Mouse (Mus musculus) limb, embryonic 10.5 days (tissue): ENCODE data around the gene Lmo1. TPM values are rescaled to one million over a fixed set of nuclear protein-coding genes. Genes with fewer than 3 reads are reported as not detected.

Experiments used
- DNase-seq: peaks from one replicate; pipeline ENCODE4 v3.0.0-alpha.2; 2017; ENCODE audit warnings: low spot score
- H3K27ac ChIP-seq: fragments of 300-500 bp; sonication (generic); 2 replicates; pipeline ENCODE4 v1.5.1; 2016; ENCODE audit warnings: mild to moderate bottlenecking
- H3K27me3 ChIP-seq: fragments of 300-500 bp; sonication (generic); 2 replicates; pipeline ENCODE4 v1.6.1; 2016; ENCODE audit warnings: low read depth, mild to moderate bottlenecking; ENCODE audit not compliant: poor library complexity, severe bottlenecking
- H3K36me3 ChIP-seq: fragments of 300-500 bp; sonication (generic); 2 replicates; pipeline ENCODE4 v1.6.1; 2016; ENCODE audit warnings: mild to moderate bottlenecking, moderate library complexity
- H3K4me1 ChIP-seq: fragments of 300-500 bp; sonication (generic); 2 replicates; pipeline ENCODE4 v1.6.1; 2016
- H3K4me3 ChIP-seq: fragments of 300-500 bp; sonication (generic); 2 replicates; pipeline ENCODE4 v1.5.1; 2016; ENCODE audit warnings: mild to moderate bottlenecking, moderate library complexity
- H3K9me3 ChIP-seq: fragments of 300-500 bp; sonication (generic); replicated peaks from 2 replicates; pipeline ENCODE4 v1.6.1; 2016; ENCODE audit warnings: mild to moderate bottlenecking
- WGBS: fragments of 180-500 bp; shearing (Covaris S2); methylation state at CpG from one replicate; pipeline ENCODE4 v1.1.7; 2016; 5-methylcytosine and 5-hydroxymethylcytosine counted together
- polyA plus RNA-seq: library from polyadenylated mRNA; unstranded; fragments of >200 nt; fragmentation: Nextera tagmentation; extraction: Ambion mirVana; gene quantifications from 2 replicates; pipeline ENCODE4 v1.2.1, GENCODE M21; 2016

Lmo1 gene
- 46.7 and 74.5 TPM in 2 replicates for polyA plus RNA-seq

DNA sequence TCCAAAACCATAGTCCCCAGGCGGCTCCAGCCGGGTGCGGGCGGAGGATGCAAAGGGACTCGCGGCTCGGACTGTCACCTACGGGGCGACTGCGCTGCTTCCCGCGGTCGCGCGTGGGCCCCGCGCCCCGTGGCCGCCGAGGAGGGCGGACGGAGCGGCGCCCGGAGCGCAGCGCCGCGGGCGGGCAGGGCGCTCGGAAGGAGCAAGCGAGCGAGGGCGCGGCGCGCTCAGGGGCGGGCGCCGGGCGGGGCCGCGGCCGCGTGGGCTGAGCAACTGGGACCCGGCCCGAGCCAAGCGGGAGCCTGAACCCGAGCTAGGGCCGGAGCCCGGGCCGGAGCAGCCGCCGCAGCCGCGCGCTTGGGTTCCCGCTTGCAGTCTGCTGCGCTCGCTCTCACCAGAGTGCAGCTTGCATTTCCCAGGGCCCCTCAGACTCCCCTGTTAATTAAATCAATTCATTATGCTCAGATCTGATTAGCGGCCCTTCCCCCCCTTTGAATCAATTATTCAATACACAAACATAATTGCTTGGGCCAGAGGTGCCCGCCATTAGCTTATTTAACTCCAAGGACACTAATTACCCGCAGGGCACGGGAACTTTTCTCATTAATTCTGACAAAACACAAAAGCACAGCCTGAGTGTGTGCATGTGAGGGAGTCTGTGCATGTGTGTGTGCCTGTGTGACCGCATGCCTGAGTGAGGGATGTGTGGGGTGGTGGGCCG lies at the start of gene Lmo1:
Lmo1 (minus strand) TSS at position 259 of the 721 bp plus-strand sequence.
- no peaks in the 10 kb centered on the region for H3K36me3 ChIP-seq
- peaks cover 69% of the 10 kb centered on the region for H3K4me1 ChIP-seq
- peaks cover 52% of the 10 kb centered on the region for H3K27me3 ChIP-seq
- DNase-seq, result peak; percentile 75
- H3K27ac ChIP-seq, result peak within 1 kb of the TSS; percentile 95
- H3K4me3 ChIP-seq, result peak within 1 kb of the TSS; percentile 78
- H3K9me3 ChIP-seq, result no peaks in the 10 kb centered on the region
- 2% methylated on average over 57 of the region's 67 CpGs for WGBS

DNA sequence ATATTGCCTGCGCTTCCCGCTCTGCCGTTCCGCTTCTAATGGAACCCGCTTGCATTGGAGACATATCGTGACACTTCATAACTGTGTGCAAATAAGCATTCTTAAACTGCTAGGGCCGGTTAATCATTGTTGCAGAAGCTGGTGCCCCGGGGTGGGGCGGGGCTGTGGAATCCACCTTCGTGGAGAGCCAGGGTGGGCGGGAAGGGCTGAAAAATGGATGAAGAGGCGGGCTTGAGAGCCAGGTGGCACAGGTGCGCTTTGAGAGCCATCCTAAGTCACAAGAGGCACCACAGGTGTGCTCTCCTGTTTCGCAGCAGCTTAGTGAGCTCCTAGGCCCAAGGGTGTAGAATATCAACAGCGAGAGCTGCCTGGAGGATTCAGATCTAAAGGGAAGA lies 46.7 kb upstream of the Lmo1 start:
- Histone ChIP-seq H3K27me3 (no peaks in the 10 kb centered on the region), H3K36me3 (no peaks in the 10 kb centered on the region), H3K27ac (peak overlapping the region; percentile 4; the same call in 1 of the 2 replicates), H3K9me3 (no peaks in the 10 kb centered on the region), H3K4me1 (peaks cover 41% of the 10 kb centered on the region), H3K4me3 (no peak overlapping the region)
- DNase-seq, result no peak
- 85% methylated on average over 15 of the region's 15 CpGs for WGBS

DNA sequence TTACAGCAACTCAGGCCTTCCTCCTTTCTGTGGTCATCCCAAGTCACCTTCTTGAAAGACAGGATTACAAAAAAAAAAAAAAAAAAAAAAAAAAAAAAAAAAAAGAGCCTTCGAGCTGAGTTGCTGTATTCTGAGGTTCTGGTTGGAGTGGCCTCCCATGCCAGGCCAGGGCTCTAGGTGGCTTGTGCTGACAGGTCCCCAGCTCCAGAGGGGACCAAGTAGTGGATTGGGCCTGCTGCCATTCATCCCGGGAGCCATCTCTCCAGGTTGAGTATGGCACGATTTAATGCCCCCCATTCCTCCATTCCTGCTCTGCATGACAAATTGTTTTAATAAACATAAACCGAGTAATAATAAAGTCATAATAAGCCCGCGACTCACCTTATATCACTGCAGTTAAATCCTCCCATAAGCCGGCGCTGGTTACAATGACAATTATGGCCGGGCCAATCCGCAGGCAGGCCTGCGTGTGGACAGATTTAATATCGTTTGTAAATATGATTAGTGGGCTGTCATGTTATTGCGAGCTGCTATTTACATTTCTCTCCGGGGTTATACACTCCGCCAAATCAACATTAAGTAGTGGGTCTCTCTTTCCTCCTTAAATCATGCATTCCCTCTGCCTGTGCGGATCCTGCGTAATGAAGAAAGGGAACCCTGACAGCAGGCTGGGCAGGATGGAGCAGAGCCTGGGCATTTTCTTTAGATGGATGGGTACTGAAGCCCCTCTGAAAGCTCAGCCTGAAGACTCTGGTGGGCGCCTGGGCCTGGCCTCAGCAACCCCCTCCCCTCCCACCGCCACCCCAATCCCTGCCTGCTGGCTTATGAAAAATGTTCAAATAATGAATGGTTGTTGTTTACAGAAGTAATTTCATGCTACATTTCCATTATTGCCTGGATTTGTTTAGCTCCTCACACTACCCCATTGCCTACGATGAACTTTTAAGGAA lies 46.0 kb upstream of the Lmo1 start:
- Histone ChIP-seq H3K27ac (peak overlapping the region; percentile 4; the same call in 1 of the 2 replicates), H3K4me3 (no peak overlapping the region), H3K27me3 (no peaks in the 10 kb centered on the region), H3K4me1 (peaks cover 41% of the 10 kb centered on the region), H3K36me3 (no peaks in the 10 kb centered on the region), H3K9me3 (no peaks in the 10 kb centered on the region)
- no peak for DNase-seq
- WGBS, result 87% methylated on average over 20 of the region's 20 CpGs

DNA sequence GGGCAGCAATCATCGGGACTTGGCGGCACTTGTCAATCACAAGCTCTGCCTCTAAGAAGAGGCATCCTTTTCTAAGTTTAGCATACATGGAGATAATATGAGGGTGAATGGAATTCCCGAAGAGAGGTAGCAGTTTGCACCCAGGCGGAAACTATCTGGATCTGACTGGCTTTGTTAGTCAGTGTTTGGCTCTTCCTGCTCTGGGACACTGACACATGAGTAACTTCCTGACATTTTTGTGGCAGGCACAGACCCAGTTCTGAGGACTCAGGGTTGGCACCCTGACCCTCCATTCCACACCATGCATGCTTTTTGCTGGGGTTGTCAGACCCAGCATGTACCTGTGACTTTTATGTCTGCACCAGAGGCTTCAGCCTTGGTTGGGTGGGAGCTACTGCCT lies 45.0 kb upstream of the Lmo1 start:
- H3K36me3 ChIP-seq, result no peaks in the 10 kb centered on the region
- H3K9me3 ChIP-seq, result no peaks in the 10 kb centered on the region
- 95% methylated on average over 4 of the region's 4 CpGs for WGBS
- no peak overlapping the region for H3K4me3 ChIP-seq
- no peak for DNase-seq
- H3K27ac ChIP-seq, result no peak overlapping the region
- H3K4me1 ChIP-seq, result peaks cover 41% of the 10 kb centered on the region
- no peaks in the 10 kb centered on the region for H3K27me3 ChIP-seq

DNA sequence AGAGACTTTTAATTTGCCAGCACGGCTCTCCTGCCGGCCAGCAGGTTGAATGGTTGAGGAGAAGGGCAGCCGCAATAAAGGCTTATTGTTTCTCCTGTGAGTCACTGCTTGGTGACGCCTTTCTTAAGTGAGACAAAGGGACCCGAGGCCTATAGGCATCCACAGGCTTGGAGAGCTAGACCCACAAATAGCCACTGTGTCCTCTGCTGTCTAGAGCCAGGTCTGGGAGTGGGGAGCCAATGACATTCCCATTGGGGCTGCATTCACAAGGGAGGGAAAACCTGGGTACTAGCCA lies 43.9 kb upstream of the Lmo1 start:
- H3K4me3 ChIP-seq, result no peak overlapping the region
- 58% methylated on average over 5 of the region's 5 CpGs for WGBS
- H3K27me3 ChIP-seq, result no peaks in the 10 kb centered on the region
- peak overlapping the region; percentile 20 for H3K27ac ChIP-seq
- H3K9me3 ChIP-seq, result no peaks in the 10 kb centered on the region
- no peaks in the 10 kb centered on the region for H3K36me3 ChIP-seq
- H3K4me1 ChIP-seq, result peaks cover 41% of the 10 kb centered on the region
- no peak for DNase-seq

DNA sequence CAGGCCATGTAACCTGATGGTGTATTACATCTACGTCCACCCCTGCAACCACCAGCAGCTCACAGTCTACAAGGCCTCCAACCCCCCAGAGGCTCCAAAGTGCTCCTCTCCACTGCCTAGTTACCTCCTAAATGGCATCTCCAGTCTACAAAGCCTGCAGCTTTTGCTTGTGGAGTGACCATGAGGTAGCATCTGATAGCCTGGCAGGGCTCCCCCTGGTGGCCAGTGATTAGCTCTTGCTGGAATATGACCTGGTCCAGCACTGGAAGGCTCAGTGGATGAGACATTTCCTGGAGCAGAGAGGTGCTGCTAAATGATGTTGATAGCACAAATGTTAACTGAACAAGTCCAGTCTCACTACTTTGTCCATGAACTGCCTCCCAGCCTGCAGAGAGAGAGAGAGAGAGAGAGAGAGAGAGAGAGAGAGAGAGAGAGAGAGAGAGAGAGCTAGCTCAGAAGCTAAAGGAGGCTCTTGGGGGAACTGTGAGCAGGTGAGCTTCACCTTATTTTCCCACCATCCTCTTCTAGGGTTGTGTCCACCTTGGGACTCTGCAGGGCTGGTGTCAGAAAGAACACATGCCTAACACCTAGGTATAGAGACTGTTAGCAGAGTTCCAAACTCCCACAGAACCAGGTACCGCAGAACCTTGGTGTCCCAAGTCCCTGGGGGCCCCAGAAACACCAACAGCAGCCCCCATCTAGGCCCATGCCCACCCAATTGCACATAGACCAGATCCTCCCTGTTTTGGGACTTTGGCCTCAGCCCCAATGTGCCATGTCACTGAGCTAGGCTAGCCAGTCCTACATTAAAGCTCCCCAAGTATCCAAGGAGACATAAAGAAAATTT lies 43.3 kb upstream of the Lmo1 start:
- H3K4me1 ChIP-seq, result peaks cover 41% of the 10 kb centered on the region
- H3K36me3 ChIP-seq, result no peaks in the 10 kb centered on the region
- 80% methylated on average over 2 of the region's 2 CpGs for WGBS
- H3K9me3 ChIP-seq, result no peaks in the 10 kb centered on the region
- no peak overlapping the region for H3K4me3 ChIP-seq
- H3K27ac ChIP-seq, result peak overlapping the region; percentile 20
- H3K27me3 ChIP-seq, result no peaks in the 10 kb centered on the region
- peak; percentile 93 for DNase-seq

DNA sequence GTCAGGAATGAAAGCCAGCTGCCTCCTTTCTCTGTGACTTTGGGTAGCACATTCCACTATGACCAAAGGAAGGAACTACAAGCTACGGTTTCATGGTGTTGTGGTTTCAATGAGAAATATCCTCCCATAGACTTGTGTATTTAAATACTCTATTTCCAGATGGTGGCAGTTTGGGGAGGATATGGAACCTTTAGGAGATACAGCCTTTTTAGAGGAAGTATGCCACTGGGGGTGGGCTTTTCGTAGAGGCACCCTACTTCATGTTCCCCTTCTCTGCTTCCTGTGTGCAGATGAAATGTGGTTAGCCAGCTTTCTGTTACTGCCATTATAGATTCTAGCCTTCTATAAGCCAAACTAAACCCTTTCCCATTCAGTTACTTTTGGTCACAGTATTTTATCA lies 34.8 kb upstream of the Lmo1 start:
- Histone ChIP-seq H3K4me3 (no peak overlapping the region), H3K27ac (no peak overlapping the region), H3K27me3 (no peaks in the 10 kb centered on the region), H3K4me1 (peaks cover 13% of the 10 kb centered on the region; the same call in 1 of the 2 replicates), H3K9me3 (no peaks in the 10 kb centered on the region), H3K36me3 (no peaks in the 10 kb centered on the region)
- DNase-seq, result no peak
- WGBS, result 84% methylated on average over 2 of the region's 2 CpGs

DNA sequence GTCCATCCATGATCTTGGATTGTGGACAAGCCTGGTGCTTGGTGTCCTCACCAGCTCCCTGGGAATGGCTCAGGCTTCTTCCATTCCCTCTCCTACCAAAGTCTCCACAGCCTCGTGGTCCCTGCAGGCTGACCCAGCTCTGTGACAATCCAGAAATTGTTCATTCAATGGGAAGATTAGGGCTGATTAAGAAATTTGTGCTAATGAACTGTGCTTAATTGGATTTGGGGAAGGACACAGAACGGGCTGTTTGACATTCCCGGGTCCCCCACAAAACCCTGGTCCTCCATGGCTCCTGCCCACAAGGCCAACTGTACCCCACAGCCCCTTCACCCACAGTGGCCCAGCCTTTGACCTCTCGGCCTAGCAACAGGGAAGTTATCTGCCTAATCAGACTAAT lies 32.8 kb upstream of the Lmo1 start:
- no peak for DNase-seq
- no peaks in the 10 kb centered on the region for H3K36me3 ChIP-seq
- H3K27ac ChIP-seq, result no peak overlapping the region
- H3K4me3 ChIP-seq, result no peak overlapping the region
- peaks cover 31% of the 10 kb centered on the region for H3K4me1 ChIP-seq
- H3K27me3 ChIP-seq, result no peaks in the 10 kb centered on the region
- 85% methylated on average over 4 of the region's 4 CpGs for WGBS
- no peaks in the 10 kb centered on the region for H3K9me3 ChIP-seq

DNA sequence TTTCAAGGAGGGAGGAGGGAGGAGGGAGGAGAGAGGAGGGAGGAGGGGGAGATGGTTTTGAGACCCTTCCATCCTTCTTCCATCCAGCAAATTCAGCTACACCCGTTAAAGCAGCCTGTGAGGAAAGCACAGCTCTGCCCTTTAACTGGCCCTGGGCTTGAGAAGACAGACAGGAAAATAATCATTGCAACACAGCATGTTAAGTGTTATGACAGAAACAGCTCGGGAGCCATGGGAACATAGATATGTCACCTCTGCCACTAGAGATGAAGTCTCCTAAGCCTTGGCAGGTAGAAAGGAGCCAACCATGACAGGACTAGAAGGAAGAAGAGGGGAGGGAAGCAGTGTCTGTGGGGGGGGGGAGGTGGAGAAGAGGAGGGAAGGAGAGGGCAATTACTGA lies 31.4 kb upstream of the Lmo1 start:
- WGBS, result 82% methylated on average over 2 of the region's 2 CpGs
- Histone ChIP-seq H3K36me3 (no peaks in the 10 kb centered on the region), H3K27me3 (no peaks in the 10 kb centered on the region), H3K9me3 (no peaks in the 10 kb centered on the region), H3K27ac (no peak overlapping the region), H3K4me1 (peaks cover 38% of the 10 kb centered on the region), H3K4me3 (no peak overlapping the region)
- DNase-seq, result no peak

DNA sequence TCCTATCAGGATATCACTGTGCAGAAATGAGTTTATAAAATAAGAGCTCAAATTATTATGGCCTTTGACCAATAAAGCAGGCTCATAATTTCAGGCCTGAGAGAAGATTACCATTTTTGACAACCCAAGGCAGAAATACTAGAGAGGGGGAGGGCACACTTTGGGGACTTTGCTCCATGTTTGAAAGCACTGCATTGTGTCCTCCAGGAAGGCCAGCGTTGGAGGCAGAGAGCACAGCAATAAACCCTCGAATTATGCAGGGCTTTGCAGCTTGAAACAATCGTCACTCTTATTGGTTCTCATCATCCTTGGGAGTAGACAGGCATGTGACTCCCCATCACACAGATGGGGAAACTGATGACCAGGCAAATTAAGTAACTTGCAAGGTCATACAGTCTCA lies 28.1 kb upstream of the Lmo1 start:
- DNase-seq, result no peak
- no peaks in the 10 kb centered on the region for H3K9me3 ChIP-seq
- no peak overlapping the region for H3K27ac ChIP-seq
- H3K4me3 ChIP-seq, result no peak overlapping the region
- H3K27me3 ChIP-seq, result 0 out of 2 replicates have a peak, but pooled peaks cover 10% of the 10 kb centered on the region
- 56% methylated on average over 3 of the region's 3 CpGs for WGBS
- peaks cover 43% of the 10 kb centered on the region for H3K4me1 ChIP-seq
- no peaks in the 10 kb centered on the region for H3K36me3 ChIP-seq

DNA sequence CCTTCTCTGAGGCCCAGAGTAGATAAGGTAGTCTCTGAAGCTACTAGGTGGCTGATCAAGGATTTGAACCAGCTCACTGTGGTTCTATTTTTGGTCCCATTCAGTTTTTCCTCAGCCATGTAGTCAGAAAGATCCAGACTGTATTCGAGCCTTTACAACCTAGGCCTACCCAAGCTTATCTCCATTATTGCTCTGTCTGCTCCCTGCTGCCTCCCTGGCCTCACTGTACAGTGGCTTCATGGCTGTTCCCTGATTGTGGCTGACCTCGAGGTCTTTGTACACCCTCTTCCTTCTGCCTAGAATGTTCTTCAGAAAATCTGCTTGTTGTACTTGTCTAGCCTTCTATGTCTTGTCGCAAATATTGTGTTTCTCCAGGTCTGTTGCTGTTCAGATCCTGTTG lies 25.6 kb upstream of the Lmo1 start:
- no peak for DNase-seq
- 0 out of 2 replicates have a peak, but pooled peaks cover 10% of the 10 kb centered on the region for H3K27me3 ChIP-seq
- no peaks in the 10 kb centered on the region for H3K36me3 ChIP-seq

DNA sequence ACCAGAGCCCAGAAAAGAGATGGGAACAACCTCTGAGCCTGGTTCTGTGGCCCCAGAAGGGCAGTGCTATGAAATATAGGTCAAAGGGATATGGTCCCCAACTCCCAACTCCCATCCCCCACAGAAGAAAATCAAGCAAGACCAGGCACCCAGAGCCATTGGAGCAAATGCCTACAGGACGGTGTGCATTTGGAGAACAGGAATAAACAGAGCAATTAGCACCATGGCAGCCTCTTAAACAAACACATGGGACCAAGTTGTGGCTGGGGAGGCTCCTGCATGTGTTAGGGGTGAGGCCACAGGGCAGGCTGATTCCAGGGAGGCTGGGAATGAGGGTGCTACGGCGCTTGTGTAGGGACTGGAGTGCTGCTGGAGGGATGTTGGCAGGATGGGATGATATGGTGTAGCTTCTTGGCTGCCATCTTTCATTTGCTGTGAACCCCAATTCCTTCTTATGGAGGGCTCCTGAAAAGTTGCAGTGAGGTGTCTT lies 22.2 kb upstream of the Lmo1 start:
- no peak for DNase-seq
- no peaks in the 10 kb centered on the region for H3K9me3 ChIP-seq
- no peaks in the 10 kb centered on the region for H3K36me3 ChIP-seq
- peak overlapping the region; percentile 90 for H3K27ac ChIP-seq
- H3K27me3 ChIP-seq, result 0 out of 2 replicates have a peak, but pooled peaks cover 10% of the 10 kb centered on the region
- WGBS, result 37% methylated on average over 3 of the region's 3 CpGs
- H3K4me3 ChIP-seq, result 0 out of 2 replicates have a peak overlapping the region, but pooled peaks have one; percentile 2
- H3K4me1 ChIP-seq, result peaks cover 65% of the 10 kb centered on the region

More for the DNA sequence above, 25.6 kb upstream of the Lmo1 start:
- H3K4me3 ChIP-seq, result no peak overlapping the region
- peaks cover 61% of the 10 kb centered on the region for H3K4me1 ChIP-seq
- WGBS, result 85% methylated on average over 3 of the region's 3 CpGs
- no peaks in the 10 kb centered on the region for H3K9me3 ChIP-seq
- no peak overlapping the region; the same call in 1 of the 2 replicates for H3K27ac ChIP-seq
